Mouse (Mus musculus) lung, postnatal 36 days (tissue): ENCODE results near the gene Apbb2.

ENCODE experiments used
- DNase-seq: peaks from one replicate; pipeline ENCODE4 v3.0.0; 2022; ENCODE audit warnings: mixed read lengths

Apbb2 gene

GRCm38 (mm10) chr5:66328766-66329165 is 289.8 kb downstream of the Apbb2 start:
- DNase-seq = no peak

GRCm38 (mm10) chr5:66327949-66328726 is 290.4 kb downstream of the Apbb2 start:
- DNase-seq = no peak

- no peak for DNase-seq
These were observed 292.2 kb downstream of the Apbb2 start for GRCm38 (mm10) chr5:66326395-66326794.

- no peak for DNase-seq
These were observed 295.0 kb downstream of the Apbb2 start for GRCm38 (mm10) chr5:66323603-66324002.

GRCm38 (mm10) chr5:66323131-66323530 is 295.5 kb downstream of the Apbb2 start:
- DNase-seq = no peak

- no peak for DNase-seq
These were observed 298.7 kb downstream of the Apbb2 start for GRCm38 (mm10) chr5:66319827-66320404.

GRCm38 (mm10) chr5:66319341-66319740 is 299.2 kb downstream of the Apbb2 start:
- DNase-seq = peak; percentile 87

- DNase-seq = no peak
These were observed 302.8 kb downstream of the Apbb2 start for GRCm38 (mm10) chr5:66315791-66316190.

- DNase-seq = no peak
These were observed 307.8 kb downstream of the Apbb2 start for GRCm38 (mm10) chr5:66310806-66311205.

GRCm38 (mm10) chr5:66310328-66310727 is 308.3 kb downstream of the Apbb2 start:
- no peak for DNase-seq

GRCm38 (mm10) chr5:66305511-66305910 is 313.1 kb downstream of the Apbb2 start:
- DNase-seq = no peak

- DNase-seq = no peak
These were observed 314.1 kb downstream of the Apbb2 start for GRCm38 (mm10) chr5:66304300-66305067.

- no peak for DNase-seq
These were observed 315.7 kb downstream of the Apbb2 start for GRCm38 (mm10) chr5:66302873-66303272.

GRCm38 (mm10) chr5:66302085-66302815 is 316.3 kb downstream of the Apbb2 start:
- peak; percentile 21 for DNase-seq

GRCm38 (mm10) chr5:66300576-66300975 is 318.0 kb downstream of the Apbb2 start:
- DNase-seq = no peak

- DNase-seq = no peak
These were observed 319.7 kb downstream of the Apbb2 start for GRCm38 (mm10) chr5:66298856-66299255.

GRCm38 (mm10) chr5:66296116-66296515 is 322.5 kb downstream of the Apbb2 start:
- DNase-seq = no peak

GRCm38 (mm10) chr5:66294952-66295351 is 323.6 kb downstream of the Apbb2 start:
- no peak for DNase-seq

- no peak for DNase-seq
These were observed 324.4 kb downstream of the Apbb2 start for GRCm38 (mm10) chr5:66294106-66294625.

- DNase-seq = no peak
These were observed 337.8 kb downstream of the Apbb2 start for GRCm38 (mm10) chr5:66280742-66281141.

GRCm38 (mm10) chr5:66279650-66280049 is 338.9 kb downstream of the Apbb2 start:
- no peak for DNase-seq

- DNase-seq = no peak
These were observed 344.2 kb downstream of the Apbb2 start for GRCm38 (mm10) chr5:66274417-66274816.

- DNase-seq = no peak
These were observed 347.4 kb downstream of the Apbb2 start for GRCm38 (mm10) chr5:66271141-66271540.
